Mouse (Mus musculus): Measurements from ENCODE around the gene Cldn2. TPM values are rescaled to one million over a fixed set of nuclear protein-coding genes. Genes with fewer than 3 reads are reported as not detected.

The Cldn2 gene
- polyA plus RNA-seq, 1 experiment: 1.1 TPM

GRCm38 (mm10) chrX:139828363-139829092 lies 27.9 kb downstream of the Cldn2 start:
- Histone ChIP-seq H3K4me1 (ENCODE audit: control insufficient read depth, insufficient read depth, low read length) (no peaks in the 10 kb centered on the region), H3K27me3 (ENCODE audit: control insufficient read depth, insufficient read depth, low read length) (no peaks in the 10 kb centered on the region), H3K4me3 (replicated peaks; ENCODE audit: insufficient read depth, low read depth, low read length) (no peak overlapping the region), H3K27ac (ENCODE audit: insufficient read depth, low read length) (no peak overlapping the region)
- 96% methylated on average over 6 of the region's 6 CpGs for WGBS
- TF ChIP-seq POLR2A (IDR thresholded peaks at IDR 0.05; ENCODE audit: borderline replicate concordance, insufficient read depth, low read length): no peak
- no peak for TF ChIP-seq CTCF (IDR thresholded peaks at IDR 0.05; ENCODE audit: borderline replicate concordance, insufficient read depth, low read depth, low read length)
- no peak for DNase-seq

- TF ChIP-seq POLR2A (IDR thresholded peaks at IDR 0.05; ENCODE audit: borderline replicate concordance, insufficient read depth, low read length) (no peak), CTCF (IDR thresholded peaks at IDR 0.05; ENCODE audit: borderline replicate concordance, insufficient read depth, low read depth, low read length) (peak; percentile 78)
- no peak overlapping the region for H3K4me3 ChIP-seq (replicated peaks; ENCODE audit: insufficient read depth, low read depth, low read length)
- H3K27me3 ChIP-seq (ENCODE audit: control insufficient read depth, insufficient read depth, low read length): no peaks in the 10 kb centered on the region
- WGBS: 13% methylated on average over 5 of the region's 5 CpGs
- peak; percentile 29 to 54 for DNase-seq
- H3K27ac ChIP-seq (ENCODE audit: insufficient read depth, low read length): no peak overlapping the region
- no peaks in the 10 kb centered on the region for H3K4me1 ChIP-seq (ENCODE audit: control insufficient read depth, insufficient read depth, low read length)
Observed at GRCm38 (mm10) chrX:139832464-139832863, 31.8 kb downstream of the Cldn2 start.

- H3K4me1 ChIP-seq (ENCODE audit: control insufficient read depth, insufficient read depth, low read length): no peaks in the 10 kb centered on the region
- DNase-seq: no peak
- no peaks in the 10 kb centered on the region for H3K27me3 ChIP-seq (ENCODE audit: control insufficient read depth, insufficient read depth, low read length)
- no peak overlapping the region for H3K4me3 ChIP-seq (replicated peaks; ENCODE audit: insufficient read depth, low read depth, low read length)
- H3K27ac ChIP-seq (ENCODE audit: insufficient read depth, low read length): no peak overlapping the region
- TF ChIP-seq CTCF (IDR thresholded peaks at IDR 0.05; ENCODE audit: borderline replicate concordance, insufficient read depth, low read depth, low read length) (no peak), POLR2A (IDR thresholded peaks at IDR 0.05; ENCODE audit: borderline replicate concordance, insufficient read depth, low read length) (no peak)
- 51% methylated on average over 3 of the region's 3 CpGs for WGBS
Observed at GRCm38 (mm10) chrX:139839057-139839456, 38.4 kb downstream of the Cldn2 start.

GRCm38 (mm10) chrX:139841091-139841490 lies 40.5 kb downstream of the Cldn2 start:
- Histone ChIP-seq H3K27me3 (ENCODE audit: control insufficient read depth, insufficient read depth, low read length) (no peaks in the 10 kb centered on the region), H3K4me1 (ENCODE audit: control insufficient read depth, insufficient read depth, low read length) (no peaks in the 10 kb centered on the region), H3K4me3 (replicated peaks; ENCODE audit: insufficient read depth, low read depth, low read length) (no peak overlapping the region), H3K27ac (ENCODE audit: insufficient read depth, low read length) (no peak overlapping the region)
- no peak for TF ChIP-seq POLR2A (IDR thresholded peaks at IDR 0.05; ENCODE audit: borderline replicate concordance, insufficient read depth, low read length)
- TF ChIP-seq CTCF (IDR thresholded peaks at IDR 0.05; ENCODE audit: borderline replicate concordance, insufficient read depth, low read depth, low read length): no peak
- DNase-seq: no peak
- WGBS: 88% methylated on average over 6 of the region's 6 CpGs

GRCm38 (mm10) chrX:139854795-139855194 lies 54.2 kb downstream of the Cldn2 start:
- H3K4me3 ChIP-seq (replicated peaks; ENCODE audit: insufficient read depth, low read depth, low read length): no peak overlapping the region
- H3K27ac ChIP-seq (ENCODE audit: insufficient read depth, low read length): no peak overlapping the region
- H3K4me1 ChIP-seq (ENCODE audit: control insufficient read depth, insufficient read depth, low read length): no peaks in the 10 kb centered on the region
- TF ChIP-seq POLR2A (IDR thresholded peaks at IDR 0.05; ENCODE audit: borderline replicate concordance, insufficient read depth, low read length) (no peak), CTCF (IDR thresholded peaks at IDR 0.05; ENCODE audit: borderline replicate concordance, insufficient read depth, low read depth, low read length) (no peak)
- WGBS: 92% methylated on average over 4 of the region's 4 CpGs
- no peak for DNase-seq
- H3K27me3 ChIP-seq (ENCODE audit: control insufficient read depth, insufficient read depth, low read length): no peaks in the 10 kb centered on the region

GRCm38 (mm10) chrX:139859402-139859801 lies 58.8 kb downstream of the Cldn2 start:
- DNase-seq: no peak
- Histone ChIP-seq H3K27me3 (ENCODE audit: control insufficient read depth, insufficient read depth, low read length) (no peaks in the 10 kb centered on the region), H3K27ac (ENCODE audit: insufficient read depth, low read length) (no peak overlapping the region), H3K4me3 (replicated peaks; ENCODE audit: insufficient read depth, low read depth, low read length) (no peak overlapping the region), H3K4me1 (ENCODE audit: control insufficient read depth, insufficient read depth, low read length) (no peaks in the 10 kb centered on the region)
- TF ChIP-seq POLR2A (IDR thresholded peaks at IDR 0.05; ENCODE audit: borderline replicate concordance, insufficient read depth, low read length): no peak
- no peak for TF ChIP-seq CTCF (IDR thresholded peaks at IDR 0.05; ENCODE audit: borderline replicate concordance, insufficient read depth, low read depth, low read length)
- WGBS: 76% methylated on average over 5 of the region's 5 CpGs

Other genes starting within 250 kb of the Cldn2 start
- 15.7 and 16.7 TPM in 2 replicates for gene Rnf128, start 237.5 kb upstream of the Cldn2 start, polyA plus RNA-seq (2012; rRNA removed)
- 2.7 and 3.1 TPM in 2 replicates for gene Tbc1d8b, start 115.8 kb upstream of the Cldn2 start, polyA plus RNA-seq (2012; rRNA removed)
- gene Gm15013, start 86.3 kb upstream of the Cldn2 start, polyA plus RNA-seq (2012; rRNA removed): not detected in 2 replicates
- 0.33 and 0.46 TPM in 2 replicates for gene Ripply1, start 18.5 kb upstream of the Cldn2 start, polyA plus RNA-seq (2012; rRNA removed)
- gene Morc4, start 70.8 kb downstream of the Cldn2 start, polyA plus RNA-seq (2012; rRNA removed): 6.6 and 7.0 TPM in 2 replicates
- 5.3 and 5.4 TPM in 2 replicates for gene Rbm41, start 197.8 kb downstream of the Cldn2 start, polyA plus RNA-seq (2012; rRNA removed)